Mouse (Mus musculus) bone marrow, adult 2 months (tissue): Measurements from ENCODE around the gene Ngf.

Experiments used
- CTCF ChIP-seq: fragments of 200-500 bp; IDR thresholded peaks from 2 replicates; pipeline ENCODE4 v1.5.1; 2011; ENCODE audit warnings: low read length, control low read depth; ENCODE audit not compliant: control insufficient read depth, insufficient read depth
- POLR2A ChIP-seq: fragments of 200-500 bp; IDR thresholded peaks from 2 replicates; pipeline ENCODE4 v1.6.1; 2011; ENCODE audit warnings: low read depth, mild to moderate bottlenecking, control low read depth, low read length, borderline replicate concordance; ENCODE audit not compliant: control insufficient read depth

DNA sequence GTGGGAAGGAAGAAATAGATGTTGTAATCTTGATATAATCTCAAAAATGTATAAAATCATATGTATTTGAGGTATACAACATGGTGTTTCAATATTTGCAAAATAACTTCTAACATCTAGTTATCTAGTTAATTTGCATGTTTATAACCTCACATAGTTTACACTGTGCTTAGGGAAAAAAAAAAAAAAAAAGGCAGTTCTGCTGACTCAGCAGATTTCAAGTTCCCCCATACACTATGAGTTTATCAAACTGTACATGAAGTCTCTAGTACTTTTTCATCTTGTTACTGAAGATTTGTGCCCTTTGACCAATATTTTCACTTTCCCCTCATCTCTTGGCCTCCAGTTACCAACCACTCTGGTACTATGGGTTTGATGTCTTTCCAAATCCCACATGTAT lies 86.9 kb downstream of the Ngf start:
- TF ChIP-seq CTCF (no peak), POLR2A (no peak)
